9 mouse cellular contexts compared by ENCODE assay signal in genomic region chr5:73382737-73383646, GRCm38 (mm10). TPM values are rescaled to one million over a fixed set of nuclear protein-coding genes. Genes with fewer than 3 reads are reported as not detected.
DNase-seq lines count a peak whose midpoint lies in the region; ATAC-seq and TF ChIP-seq lines count a peak whose summit lies in the region.
"Had no signal": no experiment of that assay in that cellular context is flagged by ENCODE, and none has a peak within 500 bp of the region (broad histone marks: within the 10 kb centered on the region; RNA-seq: fewer than 3 reads in every experiment).

No protein-coding gene starts in this region.

- ATAC-seq in intestine, embryonic 14.5 days (replicated peaks; ENCODE audit: low FRiP score, low TSS enrichment, low read depth) = no peak; the same call in 1 of the 2 replicates
- no peak for ATAC-seq in intestine, embryonic 15.5 days
- ATAC-seq in midbrain, embryonic 12.5 days (ENCODE audit: low FRiP score, low read depth) = peak; percentile 35; the same call in 1 of the 2 replicates
- no peak for ATAC-seq in stomach, postnatal 0 days (ENCODE audit: low FRiP score, low TSS enrichment)

- peak; percentile 81 for TF ChIP-seq CTCF in stomach, postnatal 0 days (IDR thresholded peaks at IDR 0.05; ENCODE audit: low read depth)

- intact Hi-C loops in heart, postnatal 25 days (cut with DNase I) = loop anchor here (1.0 to 5.0 kb wide), 5 partner anchors 86 to 491 kb away; no protein-coding TSS in a partner anchor

- H3K27me3 ChIP-seq in intestine, embryonic 14.5 days (replicated peaks; ENCODE audit: control insufficient read depth, insufficient read depth, low read length) = no peaks in the 10 kb centered on the region
- H3K27me3 ChIP-seq in intestine, embryonic 15.5 days (replicated peaks) = no peaks in the 10 kb centered on the region
- H3K27me3 ChIP-seq in midbrain, embryonic 12.5 days = peaks cover 27% of the 10 kb centered on the region
- no peaks in the 10 kb centered on the region for H3K27me3 ChIP-seq in stomach, postnatal 0 days (ENCODE audit: control insufficient read depth, insufficient read depth, low read length)

- H3K27ac ChIP-seq in intestine, embryonic 14.5 days (ENCODE audit: low read depth) = no peak overlapping the region
- H3K27ac ChIP-seq in intestine, embryonic 15.5 days = no peak overlapping the region
- H3K27ac ChIP-seq in midbrain, embryonic 12.5 days (replicated peaks) = no peak overlapping the region
- H3K27ac ChIP-seq in stomach, postnatal 0 days (replicated peaks) = no peak overlapping the region
- H3K27ac ChIP-seq: liver, embryonic 15.5 days had no signal

- no peaks in the 10 kb centered on the region for H3K4me1 ChIP-seq in intestine, embryonic 14.5 days (replicated peaks; ENCODE audit: control insufficient read depth, insufficient read depth, low read length)
- H3K4me1 ChIP-seq in intestine, embryonic 15.5 days (replicated peaks) = no peaks in the 10 kb centered on the region
- peaks cover 4% of the 10 kb centered on the region; the same call in 1 of the 2 replicates for H3K4me1 ChIP-seq in midbrain, embryonic 12.5 days
- no peaks in the 10 kb centered on the region for H3K4me1 ChIP-seq in stomach, postnatal 0 days (replicated peaks; ENCODE audit: control insufficient read depth, insufficient read depth)
- H3K4me1 ChIP-seq: liver, embryonic 15.5 days had no signal

- no peak overlapping the region for H3K4me3 ChIP-seq in intestine, embryonic 14.5 days (ENCODE audit: low read depth, low read length)
- H3K4me3 ChIP-seq in intestine, embryonic 15.5 days (replicated peaks) = no peak overlapping the region
- H3K4me3 ChIP-seq in midbrain, embryonic 12.5 days = no peak overlapping the region
- H3K4me3 ChIP-seq in stomach, postnatal 0 days (ENCODE audit: low read depth, low read length) = no peak overlapping the region
- H3K4me3 ChIP-seq: liver, embryonic 15.5 days had no signal

- 29% methylated on average over 3 of the region's 3 CpGs for WGBS in intestine, embryonic 14.5 days
- WGBS in intestine, embryonic 15.5 days = 28% methylated on average over 3 of the region's 3 CpGs
- 29% methylated on average over 3 of the region's 3 CpGs for WGBS in midbrain, embryonic 12.5 days
- 24% methylated on average over 3 of the region's 3 CpGs for WGBS in stomach, postnatal 0 days

- no peak overlapping the region for H3K4me2 ChIP-seq in intestine, embryonic 14.5 days (ENCODE audit: low read length)
- H3K4me2 ChIP-seq in intestine, embryonic 15.5 days (replicated peaks) = no peak overlapping the region
- H3K4me2 ChIP-seq in midbrain, embryonic 12.5 days (replicated peaks) = no peak overlapping the region
- H3K4me2 ChIP-seq in stomach, postnatal 0 days (replicated peaks; ENCODE audit: low read depth) = no peak overlapping the region
- H3K4me2 ChIP-seq: liver, embryonic 15.5 days had no signal

- DNase-seq in intestine, embryonic 14.5 days (ENCODE audit: low spot score) = peak; percentile 79
- DNase-seq in adrenal gland, adult 2 months = peak; percentile 60
- DNase-seq in embryo, embryonic 10.5 days (ENCODE audit: low spot score) = peak; percentile 87
- DNase-seq in heart, postnatal 25 days (ENCODE audit: low spot score) = peak; percentile 24
- DNase-seq in layer of hippocampus, adult 9-10 months (ENCODE audit: low spot score) = peak; percentile 74
- peak; percentile 69 for DNase-seq in stomach, postnatal 0 days (ENCODE audit: low spot score)

- H3K9ac ChIP-seq in intestine, embryonic 14.5 days (ENCODE audit: low read length) = no peak overlapping the region
- H3K9ac ChIP-seq in intestine, embryonic 15.5 days = no peak overlapping the region
- no peak overlapping the region for H3K9ac ChIP-seq in midbrain, embryonic 12.5 days (replicated peaks)
- H3K9ac ChIP-seq in stomach, postnatal 0 days (ENCODE audit: low read length) = no peak overlapping the region
- H3K9ac ChIP-seq: liver, embryonic 15.5 days had no signal

- TF ChIP-seq EP300 in stomach, postnatal 0 days (optimal IDR thresholded peaks at IDR 0.05) = no peak

- no peaks in the 10 kb centered on the region for H3K36me3 ChIP-seq in intestine, embryonic 14.5 days (ENCODE audit: control insufficient read depth, insufficient read depth, low read length)
- H3K36me3 ChIP-seq in intestine, embryonic 15.5 days = no peaks in the 10 kb centered on the region
- no peaks in the 10 kb centered on the region for H3K36me3 ChIP-seq in midbrain, embryonic 12.5 days
- H3K36me3 ChIP-seq in stomach, postnatal 0 days (ENCODE audit: control insufficient read depth, insufficient read depth, low read length) = no peaks in the 10 kb centered on the region
- H3K36me3 ChIP-seq: liver, embryonic 15.5 days had no signal

- H3K9me3 ChIP-seq in intestine, embryonic 14.5 days (ENCODE audit: control insufficient read depth, low read length) = no peaks in the 10 kb centered on the region
- H3K9me3 ChIP-seq in intestine, embryonic 15.5 days = no peaks in the 10 kb centered on the region
- H3K9me3 ChIP-seq in midbrain, embryonic 12.5 days = no peaks in the 10 kb centered on the region
- no peaks in the 10 kb centered on the region for H3K9me3 ChIP-seq in stomach, postnatal 0 days (ENCODE audit: control insufficient read depth, low read length)
- H3K9me3 ChIP-seq: liver, embryonic 15.5 days had no signal

RNA-seq across cellular contexts. Expression of gene Cwh43, which starts 22.9 kb away (rescaled TPM):
- polyA plus RNA-seq in intestine, embryonic 14.5 days (2014; fragmentation: Nextera tagmentation; extraction: Ambion mirVana) = 0.07 and 0.09 TPM in 2 replicates
- 0.15 and 0.20 TPM in 2 replicates for polyA plus RNA-seq in intestine, embryonic 15.5 days (2015; fragmentation: Nextera tagmentation; extraction: Ambion mirVana)
- under 1 TPM in 1 of 2 experiments, not detected in 1; 0.14 TPM for total RNA-seq in adrenal gland, adult 2 months (2021)
- polyA plus RNA-seq in adrenal gland, adult 2 months (2012; rRNA removed) = not detected in 2 replicates
- not detected for total RNA-seq in heart, postnatal 25 days (2021)
- 0.20 TPM in 1 of 2 replicates, not detected in the other for polyA plus RNA-seq in midbrain, embryonic 12.5 days (2016; fragmentation: Nextera tagmentation; extraction: Ambion mirVana)
- 8.6 and 10.9 TPM in 2 replicates for polyA plus RNA-seq in stomach, postnatal 0 days (2015; fragmentation: Nextera tagmentation; extraction: Ambion mirVana)
- polyA plus RNA-seq: liver, embryonic 15.5 days had no signal

RNA-seq across cellular contexts. Expression of gene Ociad2, which starts 42.2 kb away (rescaled TPM):
- polyA plus RNA-seq in intestine, embryonic 14.5 days (2014; fragmentation: Nextera tagmentation; extraction: Ambion mirVana) = 117 and 131 TPM in 2 replicates
- 192 and 216 TPM in 2 replicates for polyA plus RNA-seq in intestine, embryonic 15.5 days (2015; fragmentation: Nextera tagmentation; extraction: Ambion mirVana)
- total RNA-seq in adrenal gland, adult 2 months (2021) = 10 to 100 TPM; 19.3 to 32.9 TPM
- polyA plus RNA-seq in adrenal gland, adult 2 months (2012; rRNA removed) = 0.83 and 1.1 TPM in 2 replicates
- total RNA-seq in heart, postnatal 25 days (2021) = 1 to 10 TPM; 8.8 to 9.5 TPM
- polyA plus RNA-seq in midbrain, embryonic 12.5 days (2016; fragmentation: Nextera tagmentation; extraction: Ambion mirVana) = 16.5 and 23.0 TPM in 2 replicates
- polyA plus RNA-seq in stomach, postnatal 0 days (2015; fragmentation: Nextera tagmentation; extraction: Ambion mirVana) = 162 and 173 TPM in 2 replicates

Comparison
In these comparisons a context has a peak if more than half of its experiments do, and no peak if none do; other contexts are left out.
1. DNase-seq: peak in every context shown above with its lines; median percentile 87 in embryo, embryonic 10.5 days; 79 in intestine, embryonic 14.5 days; 74 in layer of hippocampus, adult 9-10 months; 69 in stomach, postnatal 0 days; 60 in adrenal gland, adult 2 months; 24 in heart, postnatal 25 days.